Mouse (Mus musculus) lung, postnatal 0 days (tissue): ENCODE measurements around the gene Olfr628. TPM values are rescaled to one million over a fixed set of nuclear protein-coding genes. Genes with fewer than 3 reads are reported as not detected.
"Not testable (repeated sequence)": the region's sequence is repeated elsewhere in the genome, so short reads cannot be mapped to it uniquely, and the experiment has no call there.

Experiments
- ATAC-seq: fragments of 200-750 bp; cut with Nextera tagmentation; 2 replicates; pipeline ENCODE4 v1.8.0; 2017; ENCODE audit warnings: moderate library complexity
- DNase-seq: peaks from one replicate; pipeline ENCODE4 v3.0.0-alpha.2; 2016; ENCODE audit warnings: low spot score
- H3K27ac ChIP-seq: fragments of 300-500 bp; sonication (generic); 2 replicates; pipeline ENCODE4 v1.5.1; 2014; ENCODE audit warnings: antibody characterized with exemption, mild to moderate bottlenecking, low read length, mixed read lengths
- H3K27me3 ChIP-seq: fragments of 300-500 bp; sonication (generic); replicated peaks from 2 replicates; pipeline ENCODE4 v1.6.1; 2014; ENCODE audit warnings: low read length, mixed read lengths; ENCODE audit not compliant: insufficient read depth
- H3K36me3 ChIP-seq: fragments of 300-500 bp; sonication (generic); 2 replicates; pipeline ENCODE4 v1.6.1; 2014; ENCODE audit warnings: low read length, mixed read lengths; ENCODE audit not compliant: insufficient read depth
- H3K4me1 ChIP-seq: fragments of 300-500 bp; sonication (generic); 2 replicates; pipeline ENCODE4 v1.6.1; 2014; ENCODE audit warnings: antibody characterized with exemption, low read depth, low read length, mixed read lengths; ENCODE audit not compliant: insufficient read depth
- H3K4me2 ChIP-seq: fragments of 300-500 bp; sonication (generic); replicated peaks from 2 replicates; pipeline ENCODE4 v1.6.1; 2014; ENCODE audit warnings: low read depth, mild to moderate bottlenecking, low read length, moderate library complexity, mixed read lengths
- H3K4me3 ChIP-seq: fragments of 300-500 bp; sonication (generic); 2 replicates; pipeline ENCODE4 v1.5.1; 2014; ENCODE audit warnings: low read depth, low read length
- H3K9ac ChIP-seq: fragments of 300-500 bp; sonication (generic); replicated peaks from 2 replicates; pipeline ENCODE4 v1.6.1; 2014; ENCODE audit warnings: low read depth, mild to moderate bottlenecking
- H3K9me3 ChIP-seq: fragments of 300-500 bp; sonication (generic); 2 replicates; pipeline ENCODE4 v1.6.1; 2016; ENCODE audit warnings: low read length, mixed read lengths
- CTCF ChIP-seq: IDR thresholded peaks from 2 replicates; pipeline ENCODE4 v1.5.1; 2016; ENCODE audit warnings: antibody characterized with exemption, mild to moderate bottlenecking
- EP300 ChIP-seq: IDR thresholded peaks from 2 replicates; pipeline ENCODE4 v1.6.1; 2016; ENCODE audit warnings: antibody characterized with exemption, mild to moderate bottlenecking, control low read depth
- WGBS: fragments of 180-500 bp; shearing (Covaris S2); extraction: QIAGEN DNeasy Blood & Tissue Kit; methylation state at CpG from one replicate; pipeline ENCODE4 v1.1.7; 2014; 5-methylcytosine and 5-hydroxymethylcytosine counted together
- polyA plus RNA-seq: library from polyadenylated mRNA; unstranded; fragments of >200 nt; fragmentation: Nextera tagmentation; extraction: Ambion mirVana; gene quantifications from 2 replicates; pipeline ENCODE4 v1.2.1, GENCODE M21; 2015

The Olfr628 gene
- polyA plus RNA-seq, 1 experiment from 2014 or later, result not detected

DNA sequence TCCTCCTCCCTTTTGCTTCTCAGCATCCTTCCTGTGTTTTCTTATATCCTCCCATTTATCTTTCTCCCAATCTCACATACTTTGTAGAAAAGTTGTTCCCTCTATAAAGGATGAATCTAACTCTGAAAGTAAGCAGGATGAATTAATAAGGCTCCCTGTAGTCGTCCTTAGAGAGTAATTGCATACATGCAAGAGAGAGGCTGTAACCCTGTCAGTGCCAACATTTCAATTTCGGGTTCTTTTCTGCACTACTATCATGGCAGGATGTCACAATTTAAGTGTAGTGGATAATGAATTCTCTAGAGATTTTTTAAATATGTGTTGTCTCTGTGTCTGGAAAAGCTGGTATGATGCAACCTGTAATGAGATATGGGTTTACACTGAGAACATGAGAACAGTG is 27.1 kb downstream of the Olfr628 start, which contains the start of gene Olfr630:
Gene Olfr630, minus strand, starts transcription at position 101 of the 400 bp plus-strand sequence.
- no peak within 1 kb of the TSS for H3K4me2 ChIP-seq
- TF ChIP-seq EP300 (no peak), CTCF (no peak)
- no peaks in the 10 kb centered on the region for H3K36me3 ChIP-seq
- no peaks in the 10 kb centered on the region for H3K4me1 ChIP-seq
- no peaks in the 10 kb centered on the region for H3K9me3 ChIP-seq
- H3K27ac ChIP-seq, result no peak within 1 kb of the TSS
- H3K9ac ChIP-seq, result no peak within 1 kb of the TSS
- no peaks in the 10 kb centered on the region for H3K27me3 ChIP-seq
- WGBS, result 39% methylated on average over 2 of the region's 2 CpGs
- ATAC-seq (no peak), DNase-seq (no peak)
- no peak within 1 kb of the TSS for H3K4me3 ChIP-seq

DNA sequence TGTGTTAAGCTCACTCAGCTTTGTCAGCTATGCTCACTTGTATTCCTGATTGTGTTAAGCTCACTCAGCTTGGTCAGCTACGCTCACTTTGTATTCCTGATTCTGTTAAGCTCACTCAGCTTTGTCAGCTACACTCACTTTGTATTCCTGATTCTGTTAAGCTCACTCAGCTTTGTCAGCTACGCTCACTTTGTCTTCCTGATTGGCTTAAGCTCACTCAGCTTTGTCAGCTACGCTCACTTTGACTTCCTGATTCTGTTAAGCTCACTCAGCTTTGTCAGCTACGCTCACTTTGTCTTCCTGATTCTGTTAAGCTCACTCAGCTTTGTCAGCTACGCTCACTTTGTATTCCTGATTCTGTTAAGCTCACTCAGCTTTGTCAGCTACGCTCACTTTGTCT is 32.0 kb downstream of the Olfr628 start:
- H3K27me3 ChIP-seq, ATAC-seq, H3K4me3 ChIP-seq, H3K27ac ChIP-seq, H3K9ac ChIP-seq, H3K9me3 ChIP-seq, H3K36me3 ChIP-seq, DNase-seq, H3K4me2 ChIP-seq, H3K4me1 ChIP-seq: not testable (repeated sequence)
- 61% methylated on average over 6 of the region's 6 CpGs for WGBS

DNA sequence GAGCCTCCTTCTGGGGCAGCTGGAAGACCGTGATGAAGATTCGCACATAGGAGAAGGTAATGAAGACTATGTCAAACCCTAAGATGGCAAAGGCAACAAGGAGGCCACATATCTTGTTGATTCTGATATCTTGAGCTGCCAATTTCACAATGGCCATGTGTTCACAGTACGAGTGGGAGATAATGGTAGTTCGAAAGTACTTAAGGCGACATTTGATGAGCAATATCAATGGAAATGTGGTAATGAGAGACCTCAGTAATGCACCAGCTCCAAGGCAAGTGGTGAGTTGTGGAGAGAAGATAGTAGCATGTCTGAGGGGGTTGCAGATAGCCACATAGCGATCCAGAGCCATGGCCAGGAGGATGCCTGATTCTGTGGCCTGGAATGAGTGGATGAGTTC is 37.5 kb downstream of the Olfr628 start:
- H3K4me2 ChIP-seq, H3K4me3 ChIP-seq, H3K27ac ChIP-seq, H3K36me3 ChIP-seq, H3K9me3 ChIP-seq, DNase-seq, H3K4me1 ChIP-seq, H3K27me3 ChIP-seq, ATAC-seq, H3K9ac ChIP-seq: not testable (repeated sequence)
- WGBS, result 84% methylated on average over 6 of the region's 6 CpGs

DNA sequence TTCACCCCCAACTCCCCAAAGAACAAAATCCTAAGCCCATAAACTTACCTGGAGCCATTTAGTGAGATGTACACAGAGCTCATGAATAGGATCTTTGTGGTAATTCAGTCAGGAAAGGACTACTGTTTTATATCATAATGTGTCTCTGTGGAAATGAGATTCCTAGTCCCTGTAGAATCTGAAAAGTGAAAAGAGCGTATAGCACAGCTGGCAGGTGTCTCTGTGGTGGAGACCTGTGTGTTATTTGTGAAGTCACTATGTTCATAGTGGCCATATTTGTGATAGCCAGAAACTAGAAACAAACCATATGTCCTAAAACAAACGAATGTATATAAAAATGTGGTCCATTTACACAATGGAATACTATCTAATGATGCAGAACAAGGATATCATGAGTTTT is 41.3 kb downstream of the Olfr628 start, which contains the start of gene Olfr69:
Gene Olfr69, minus strand, starts transcription at position 101 of the 400 bp plus-strand sequence.
- TF ChIP-seq CTCF (no peak), EP300 (no peak)
- Histone ChIP-seq H3K4me3 (no peak within 1 kb of the TSS), H3K36me3 (no peaks in the 10 kb centered on the region), H3K4me1 (no peaks in the 10 kb centered on the region), H3K9me3 (no peaks in the 10 kb centered on the region), H3K4me2 (no peak within 1 kb of the TSS), H3K27me3 (no peaks in the 10 kb centered on the region), H3K9ac (no peak within 1 kb of the TSS), H3K27ac (no peak within 1 kb of the TSS)
- no peak for ATAC-seq
- 57% methylated on average over 2 of the region's 2 CpGs for WGBS
- DNase-seq, result no peak

DNA sequence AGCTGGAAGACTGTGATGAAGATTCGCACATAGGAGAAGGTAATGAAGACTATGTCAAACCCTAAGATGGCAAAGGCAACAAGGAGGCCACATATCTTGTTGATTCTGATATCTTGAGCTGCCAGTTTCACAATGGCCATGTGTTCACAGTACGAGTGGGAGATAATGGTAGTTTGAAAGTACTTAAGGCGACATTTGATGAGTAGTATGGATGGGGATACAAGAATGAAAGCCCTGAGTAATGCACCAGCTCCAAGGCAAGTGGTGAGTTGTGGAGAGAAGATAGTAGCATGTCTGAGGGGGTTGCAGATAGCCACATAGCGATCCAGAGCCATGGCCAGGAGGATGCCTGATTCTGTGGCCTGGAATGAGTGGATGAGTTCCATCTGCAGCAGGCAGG is 47.5 kb downstream of the Olfr628 start:
- not testable (repeated sequence) for H3K36me3 ChIP-seq, H3K27ac ChIP-seq, H3K27me3 ChIP-seq, H3K4me2 ChIP-seq, DNase-seq, H3K9ac ChIP-seq, ATAC-seq, H3K9me3 ChIP-seq, H3K4me1 ChIP-seq, H3K4me3 ChIP-seq
- 74% methylated on average over 4 of the region's 4 CpGs for WGBS

DNA sequence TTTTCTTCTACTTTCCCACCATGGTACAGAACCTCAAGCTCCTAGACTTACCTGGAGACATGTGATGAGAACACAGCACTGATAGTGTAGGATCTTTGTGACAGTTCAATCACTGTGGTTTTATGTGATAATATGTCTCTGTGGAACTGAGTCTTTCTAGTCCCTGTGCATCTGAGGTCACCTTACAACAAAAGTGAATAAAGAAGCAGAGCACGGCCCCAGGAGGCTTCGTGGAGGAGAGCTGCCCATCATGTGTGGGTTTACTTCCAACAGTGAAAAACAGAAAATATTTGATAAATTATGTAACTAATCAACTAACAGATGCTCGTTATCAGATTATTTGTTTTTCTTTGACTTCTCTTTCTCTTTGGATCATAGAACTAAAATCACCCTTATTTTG is 49.4 kb downstream of the Olfr628 start, which contains the start of gene Olfr68:
Gene Olfr68, minus strand, starts transcription at position 101 of the 400 bp plus-strand sequence.
- Histone ChIP-seq H3K36me3 (no peaks in the 10 kb centered on the region), H3K4me3 (no peak within 1 kb of the TSS), H3K27ac (no peak within 1 kb of the TSS), H3K9ac (no peak within 1 kb of the TSS), H3K27me3 (no peaks in the 10 kb centered on the region), H3K4me1 (no peaks in the 10 kb centered on the region), H3K4me2 (no peak within 1 kb of the TSS), H3K9me3 (no peaks in the 10 kb centered on the region)
- 64% methylated on average over 3 of the region's 3 CpGs for WGBS
- ATAC-seq (no peak), DNase-seq (no peak)
- TF ChIP-seq EP300 (no peak), CTCF (no peak)

Other genes starting within 250 kb of the Olfr628 start
- gene Olfr609, start 232.3 kb upstream of the Olfr628 start, polyA plus RNA-seq, result not detected in 2 replicates
- not detected in 2 replicates for gene Olfr610, start 218.3 kb upstream of the Olfr628 start, polyA plus RNA-seq
- gene Olfr611, start 209.5 kb upstream of the Olfr628 start, polyA plus RNA-seq, result not detected in 2 replicates
- gene Olfr612, start 187.7 kb upstream of the Olfr628 start, polyA plus RNA-seq, result not detected in 2 replicates
- not detected in 2 replicates for gene Olfr613, start 182.3 kb upstream of the Olfr628 start, polyA plus RNA-seq
- not detected in 2 replicates for gene Olfr615, start 174.3 kb upstream of the Olfr628 start, polyA plus RNA-seq
- gene Olfr616, start 161.2 kb upstream of the Olfr628 start, polyA plus RNA-seq, result not detected in 2 replicates
- not detected in 2 replicates for gene Olfr617, start 157.3 kb upstream of the Olfr628 start, polyA plus RNA-seq
- not detected in 2 replicates for gene Olfr618, start 140.3 kb upstream of the Olfr628 start, polyA plus RNA-seq
- gene Olfr619, start 129.8 kb upstream of the Olfr628 start, polyA plus RNA-seq, result not detected in 2 replicates
- not detected in 2 replicates for gene Olfr620, start 117.8 kb upstream of the Olfr628 start, polyA plus RNA-seq
- not detected in 2 replicates for gene Olfr622, start 87.7 kb upstream of the Olfr628 start, polyA plus RNA-seq
- not detected in 2 replicates for gene Olfr623, start 66.7 kb upstream of the Olfr628 start, polyA plus RNA-seq
- gene Olfr624, start 59.2 kb upstream of the Olfr628 start, polyA plus RNA-seq, result 0.02 and 0.05 TPM in 2 replicates
- gene Olfr625-ps1, start 47.7 kb upstream of the Olfr628 start, polyA plus RNA-seq, result not detected in 2 replicates
- not detected in 2 replicates for gene Olfr243, start 15.7 kb upstream of the Olfr628 start, polyA plus RNA-seq
- gene Olfr629, start 14.6 kb downstream of the Olfr628 start, polyA plus RNA-seq, result not detected in 2 replicates
- not detected in 2 replicates for gene Olfr630, start 27.0 kb downstream of the Olfr628 start, polyA plus RNA-seq
- gene Olfr69, start 41.2 kb downstream of the Olfr628 start, polyA plus RNA-seq, result 0.05 TPM in 1 of 2 replicates, not detected in the other
- not detected in 2 replicates for gene Olfr68, start 49.3 kb downstream of the Olfr628 start, polyA plus RNA-seq
- gene Olfr67, start 61.4 kb downstream of the Olfr628 start, polyA plus RNA-seq, result not detected in 2 replicates
- gene Hbb-bt, start 83.6 kb downstream of the Olfr628 start, polyA plus RNA-seq, result 4,793 and 5,487 TPM in 2 replicates
- gene Hbb-bs, start 97.7 kb downstream of the Olfr628 start, polyA plus RNA-seq, result 19,829 and 23,579 TPM in 2 replicates
- gene Hbb-bh2, start 110.1 kb downstream of the Olfr628 start, polyA plus RNA-seq, result not detected in 2 replicates
- gene Hbb-bh1, start 112.8 kb downstream of the Olfr628 start, polyA plus RNA-seq, result 0.27 TPM in 1 of 2 replicates, not detected in the other
- 11.4 and 11.9 TPM in 2 replicates for gene Hbb-y, start 122.8 kb downstream of the Olfr628 start, polyA plus RNA-seq
- not detected in 2 replicates for gene Olfr66, start 155.9 kb downstream of the Olfr628 start, polyA plus RNA-seq
- gene Olfr64, start 164.1 kb downstream of the Olfr628 start, polyA plus RNA-seq, result not detected in 2 replicates
- gene Olfr65, start 173.1 kb downstream of the Olfr628 start, polyA plus RNA-seq, result 0.05 TPM in 1 of 2 replicates, not detected in the other
- gene Olfr631, start 198.5 kb downstream of the Olfr628 start, polyA plus RNA-seq, result not detected in 2 replicates
- not detected in 2 replicates for gene Olfr632, start 204.0 kb downstream of the Olfr628 start, polyA plus RNA-seq
- not detected in 2 replicates for gene Olfr633, start 214.1 kb downstream of the Olfr628 start, polyA plus RNA-seq
- gene Olfr635, start 240.8 kb downstream of the Olfr628 start, polyA plus RNA-seq, result not detected in 2 replicates